ENCODE assay signal across 8 mouse cellular contexts in the genomic region with DNA sequence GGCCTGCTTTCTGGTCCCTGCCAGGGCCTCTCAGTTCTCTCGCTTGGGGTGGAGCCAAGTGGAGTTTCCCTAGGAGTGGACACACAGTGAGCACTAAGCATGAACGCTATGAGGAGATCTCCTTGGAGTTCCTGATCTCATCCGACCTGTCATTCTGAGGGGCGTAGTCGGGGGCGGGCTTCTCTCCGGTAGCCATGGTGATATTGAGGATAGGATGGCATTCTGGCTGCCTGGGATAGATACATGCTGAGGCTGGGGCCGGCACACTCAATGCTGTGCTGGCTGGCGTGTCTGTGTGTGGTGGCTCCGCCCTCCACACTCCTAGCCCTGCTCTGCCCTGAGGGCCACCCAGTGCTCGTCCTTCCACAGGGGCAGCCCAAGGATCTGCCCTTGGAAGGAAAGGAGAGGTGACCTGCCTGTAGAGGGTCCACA. TPM values are rescaled to one million over a fixed set of nuclear protein-coding genes. Genes with fewer than 3 reads are reported as not detected.
DNase-seq lines count a peak whose midpoint lies in the region; ATAC-seq and TF ChIP-seq lines count a peak whose summit lies in the region.

No protein-coding gene starts in this region.

- WGBS in forebrain, embryonic 14.5 days = 11% methylated on average over 11 of the region's 11 CpGs

- peak overlapping the region; percentile 6; the same call in 1 of the 2 replicates for H3K4me3 ChIP-seq in layer of hippocampus, adult 2 months
- H3K4me3 ChIP-seq in forebrain, embryonic 14.5 days (ENCODE audit: low read depth, low read length) = no peak overlapping the region

- no peaks in the 10 kb centered on the region for H3K36me3 ChIP-seq in forebrain, embryonic 14.5 days (ENCODE audit: control insufficient read depth, insufficient read depth, low read length)

- peak; percentile 34 to 40 for DNase-seq in layer of hippocampus, adult 2 months (ENCODE audit: low spot score in 2 of 2)
- no peak for DNase-seq in layer of hippocampus, adult 9-10 months (ENCODE audit: low spot score)
- peak; percentile 80 to 85 for DNase-seq in cerebellum, adult 18-20 months
- peak; percentile 27 for DNase-seq in forebrain, embryonic 14.5 days (ENCODE audit: low spot score)
- peak; percentile 43 for DNase-seq in mesoderm, embryonic 11.5 days (ENCODE audit: low read depth, low spot score)
- DNase-seq in spleen, postnatal 10 days (ENCODE audit: low spot score in 2 of 2) = no peak
- DNase-seq in thymus, postnatal 10 days (ENCODE audit: low spot score in 2 of 2) = no peak
- no peak for DNase-seq in kidney, postnatal 25 days

- peaks cover 6% of the 10 kb centered on the region for H3K4me1 ChIP-seq in forebrain, embryonic 14.5 days (ENCODE audit: control insufficient read depth, insufficient read depth, low read length)

- H3K27me3 ChIP-seq in forebrain, embryonic 14.5 days (replicated peaks; ENCODE audit: control insufficient read depth, insufficient read depth, low read length) = no peaks in the 10 kb centered on the region

- peak overlapping the region; percentile 46; the same call in 1 of the 2 replicates for H3K27ac ChIP-seq in layer of hippocampus, adult 2 months
- H3K27ac ChIP-seq in forebrain, embryonic 14.5 days (ENCODE audit: low read depth, low read length) = no peak overlapping the region

- peak; percentile 66 for ATAC-seq in forebrain, embryonic 14.5 days

- no peaks in the 10 kb centered on the region for H3K9me3 ChIP-seq in forebrain, embryonic 14.5 days (replicated peaks; ENCODE audit: control insufficient read depth, low read length)

- no peak overlapping the region for H3K4me2 ChIP-seq in forebrain, embryonic 14.5 days (ENCODE audit: low read length)

- TF ChIP-seq CTCF in layer of hippocampus, adult 2 months (conservative IDR thresholded peaks at IDR 0.05) = no peak

- no peak overlapping the region for H3K9ac ChIP-seq in forebrain, embryonic 14.5 days (ENCODE audit: low read length)

RNA-seq across cellular contexts. Expression of a gene that starts 5.6 kb away (rescaled TPM):
- total RNA-seq in layer of hippocampus, adult 2 months (2021) = under 1 TPM; 0.93 to 1.00 TPM
- polyA plus RNA-seq in forebrain, embryonic 14.5 days (2014; fragmentation: Nextera tagmentation; extraction: Ambion mirVana) = 0.69 and 1.4 TPM in 2 replicates

Comparison
In these comparisons a context has a peak if more than half of its experiments do, and no peak if none do; other contexts are left out.
1. DNase-seq: peak in layer of hippocampus, adult 2 months (2 of 2), cerebellum, adult 18-20 months (2 of 2), forebrain, embryonic 14.5 days (single experiment) and mesoderm, embryonic 11.5 days (single experiment); none in layer of hippocampus, adult 9-10 months (single experiment), spleen, postnatal 10 days (0 of 2), thymus, postnatal 10 days (0 of 2) and kidney, postnatal 25 days (0 of 2).